Mouse (Mus musculus) stomach, postnatal 0 days (tissue): ENCODE results near the gene Sfrp5. TPM values are rescaled to one million over a fixed set of nuclear protein-coding genes. Genes with fewer than 3 reads are reported as not detected.
A peak's percentile ranks its signal among the peaks of the same experiment; 100 is the strongest.

Source experiments
- ATAC-seq: fragments of 200-750 bp; cut with Nextera tagmentation; 2 replicates; pipeline ENCODE4 v1.8.0; 2017; ENCODE audit not compliant: low FRiP score, low TSS enrichment
- DNase-seq: peaks from one replicate; pipeline ENCODE4 v3.0.0-alpha.2; 2016; ENCODE audit warnings: low spot score
- H3K27ac ChIP-seq: fragments of 300-500 bp; sonication (generic); replicated peaks from 2 replicates; pipeline ENCODE4 v1.5.1; 2014; ENCODE audit warnings: mild to moderate bottlenecking, control low read depth
- H3K27me3 ChIP-seq: fragments of 300-500 bp; sonication (generic); 2 replicates; pipeline ENCODE4 v1.6.1; 2014; ENCODE audit warnings: low read length; ENCODE audit not compliant: control insufficient read depth, insufficient read depth
- H3K36me3 ChIP-seq: fragments of 300-500 bp; sonication (generic); 2 replicates; pipeline ENCODE4 v1.6.1; 2014; ENCODE audit warnings: low read length, mixed read lengths; ENCODE audit not compliant: control insufficient read depth, insufficient read depth
- H3K4me1 ChIP-seq: fragments of 300-500 bp; sonication (generic); replicated peaks from 2 replicates; pipeline ENCODE4 v1.6.1; 2014; ENCODE audit warnings: antibody characterized with exemption; ENCODE audit not compliant: control insufficient read depth, insufficient read depth
- H3K4me2 ChIP-seq: fragments of 300-500 bp; sonication (generic); replicated peaks from 2 replicates; pipeline ENCODE4 v1.6.1; 2014; ENCODE audit warnings: low read depth, mild to moderate bottlenecking, control low read depth, moderate library complexity
- H3K4me3 ChIP-seq: fragments of 300-500 bp; sonication (generic); 2 replicates; pipeline ENCODE4 v1.5.1; 2014; ENCODE audit warnings: low read depth, low read length, control low read depth
- H3K9ac ChIP-seq: fragments of 300-500 bp; sonication (generic); 2 replicates; pipeline ENCODE4 v1.6.1; 2014; ENCODE audit warnings: mild to moderate bottlenecking, low read length, control low read depth, mixed read lengths
- H3K9me3 ChIP-seq: fragments of 300-500 bp; sonication (generic); 2 replicates; pipeline ENCODE4 v1.6.1; 2016; ENCODE audit warnings: low read length; ENCODE audit not compliant: control insufficient read depth
- CTCF ChIP-seq: IDR thresholded peaks from 2 replicates; pipeline ENCODE4 v1.5.1; 2016; ENCODE audit warnings: antibody characterized with exemption, low read depth, mild to moderate bottlenecking, moderate library complexity
- EP300 ChIP-seq: optimal IDR thresholded peaks from 2 replicates; pipeline ENCODE3; 2016; ENCODE audit warnings: antibody characterized with exemption
- WGBS: fragments of 180-500 bp; shearing (Covaris S2); extraction: QIAGEN DNeasy Blood & Tissue Kit; methylation state at CpG from one replicate; pipeline ENCODE4 v1.1.7; 2014; 5-methylcytosine and 5-hydroxymethylcytosine counted together
- polyA plus RNA-seq: library from polyadenylated mRNA; unstranded; fragments of >200 nt; fragmentation: Nextera tagmentation; extraction: Ambion mirVana; gene quantifications from 2 replicates; pipeline ENCODE4 v1.2.1, GENCODE M21; 2015

Sfrp5 gene
- polyA plus RNA-seq, 1 experiment from 2014 or later = 0.55 TPM

DNA sequence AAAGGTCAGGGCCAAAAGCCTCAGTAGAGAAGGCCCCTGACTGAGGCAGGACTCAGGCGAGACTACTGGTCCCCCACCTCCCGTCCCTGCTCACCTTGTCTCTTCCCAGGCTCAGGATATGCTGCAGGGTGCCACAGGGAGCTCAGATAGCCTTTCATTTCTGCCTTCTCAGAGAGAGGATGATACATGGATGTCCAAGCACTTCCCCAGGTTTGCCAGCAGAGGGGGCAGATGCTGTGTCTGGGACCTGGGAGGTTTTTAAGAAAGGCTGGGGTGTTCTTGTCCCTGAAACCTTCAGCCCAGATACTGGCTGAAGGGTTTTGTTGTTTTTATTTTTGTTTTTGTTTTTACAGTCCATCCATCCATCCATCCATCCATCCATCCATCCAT is 15.3 kb upstream of the Sfrp5 start:
- H3K4me3 ChIP-seq = no peak overlapping the region
- H3K9me3 ChIP-seq = no peaks in the 10 kb centered on the region
- DNase-seq (peak; percentile 29), ATAC-seq (no peak)
- H3K4me2 ChIP-seq = no peak overlapping the region
- no peaks in the 10 kb centered on the region for H3K4me1 ChIP-seq
- H3K9ac ChIP-seq = no peak overlapping the region
- no peaks in the 10 kb centered on the region for H3K36me3 ChIP-seq
- 15% methylated on average over 2 of the region's 2 CpGs for WGBS
- TF ChIP-seq EP300 (no peak), CTCF (peak; percentile 79)
- H3K27me3 ChIP-seq = no peaks in the 10 kb centered on the region
- H3K27ac ChIP-seq = no peak overlapping the region

DNA sequence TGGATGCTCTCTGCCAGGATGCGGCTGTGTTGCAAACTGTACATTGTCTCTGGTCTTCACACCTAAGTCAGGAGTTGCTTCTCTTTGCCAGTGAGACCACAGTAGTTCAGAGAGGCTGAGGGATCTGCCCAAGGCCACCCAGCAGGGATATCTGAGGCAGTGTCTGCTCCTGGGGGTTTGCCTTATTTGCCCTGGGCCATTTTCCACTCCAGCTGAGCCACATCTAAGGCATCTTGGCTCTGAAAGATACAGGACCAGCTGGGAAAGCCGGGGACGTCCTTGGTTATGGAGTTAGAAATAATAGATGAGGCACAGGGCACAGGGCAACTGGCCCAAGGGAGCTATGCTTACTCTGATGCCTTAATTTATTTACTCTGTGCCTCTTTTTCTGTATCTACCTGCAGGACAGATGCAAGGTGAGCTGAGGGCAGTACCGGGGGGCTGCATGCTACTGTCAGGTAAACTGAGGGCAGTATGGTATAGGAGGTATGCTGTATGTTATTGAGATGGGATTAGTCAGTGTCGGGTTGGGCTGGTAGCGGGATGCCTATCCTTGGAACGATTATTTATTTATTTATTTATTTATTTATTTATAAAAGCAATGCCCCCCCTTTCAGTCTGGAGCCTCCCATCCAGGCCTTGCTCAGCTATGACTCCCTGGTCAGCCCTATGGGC is 14.8 kb upstream of the Sfrp5 start:
- WGBS = 59% methylated on average over 7 of the region's 7 CpGs
- no peak overlapping the region for H3K9ac ChIP-seq
- H3K27me3 ChIP-seq = no peaks in the 10 kb centered on the region
- DNase-seq (no peak), ATAC-seq (no peak)
- no peaks in the 10 kb centered on the region for H3K36me3 ChIP-seq
- no peak overlapping the region for H3K4me2 ChIP-seq
- H3K27ac ChIP-seq = no peak overlapping the region
- no peaks in the 10 kb centered on the region for H3K4me1 ChIP-seq
- H3K9me3 ChIP-seq = no peaks in the 10 kb centered on the region
- H3K4me3 ChIP-seq = no peak overlapping the region
- no peak for TF ChIP-seq CTCF

DNA sequence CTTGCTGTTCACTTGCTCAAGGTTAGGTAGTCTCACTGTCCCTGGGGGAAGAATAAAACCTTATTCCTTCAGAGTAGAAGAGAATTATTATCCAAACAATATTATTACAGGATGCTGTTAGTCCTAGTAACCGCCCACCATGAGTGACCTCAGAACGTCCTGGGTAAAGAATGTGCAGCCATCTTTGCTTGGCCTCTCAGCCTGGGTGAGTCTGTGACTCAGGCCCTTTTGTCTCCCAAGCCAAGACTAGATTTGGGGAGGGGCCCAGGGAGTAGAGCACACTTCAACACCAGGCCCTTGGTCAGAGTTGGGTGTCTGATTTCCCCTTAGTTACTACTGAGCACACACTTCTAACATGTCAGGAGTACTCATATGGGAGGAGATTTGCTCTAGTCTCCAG is 12.5 kb upstream of the Sfrp5 start:
- Histone ChIP-seq H3K4me3 (no peak overlapping the region), H3K36me3 (no peaks in the 10 kb centered on the region), H3K9me3 (no peaks in the 10 kb centered on the region), H3K9ac (no peak overlapping the region), H3K4me1 (no peaks in the 10 kb centered on the region), H3K27me3 (no peaks in the 10 kb centered on the region), H3K27ac (no peak overlapping the region), H3K4me2 (no peak overlapping the region)
- TF ChIP-seq EP300 (no peak), CTCF (no peak)
- 54% methylated on average over 2 of the region's 2 CpGs for WGBS
- no peak for DNase-seq
- ATAC-seq = no peak

DNA sequence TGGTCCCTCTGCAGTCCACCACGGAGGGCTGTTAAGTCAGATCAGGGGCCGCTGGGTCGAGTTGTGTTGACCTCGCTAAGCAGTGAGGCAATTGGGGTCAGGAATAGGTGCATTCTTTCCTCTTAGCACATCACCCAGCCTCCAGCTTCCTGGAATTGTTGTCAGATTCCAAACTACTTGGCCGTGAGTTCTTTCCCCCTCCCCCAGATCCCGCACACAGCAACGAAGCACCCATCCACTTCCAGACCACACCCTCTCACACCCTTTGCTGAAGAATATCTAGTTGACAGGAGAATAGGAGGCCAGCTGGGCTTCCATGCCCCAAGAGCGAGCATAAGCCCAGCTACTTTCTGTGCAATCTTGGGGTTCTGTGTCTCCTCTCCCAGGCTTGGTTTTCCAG is 9.9 kb upstream of the Sfrp5 start:
- Histone ChIP-seq H3K27ac (no peak overlapping the region), H3K36me3 (no peaks in the 10 kb centered on the region), H3K4me1 (no peaks in the 10 kb centered on the region), H3K9ac (no peak overlapping the region), H3K4me2 (no peak overlapping the region), H3K4me3 (no peak overlapping the region), H3K27me3 (no peaks in the 10 kb centered on the region), H3K9me3 (no peaks in the 10 kb centered on the region)
- WGBS = 23% methylated on average over 8 of the region's 8 CpGs
- DNase-seq (no peak), ATAC-seq (no peak)
- TF ChIP-seq EP300 = no peak
- TF ChIP-seq CTCF = no peak

DNA sequence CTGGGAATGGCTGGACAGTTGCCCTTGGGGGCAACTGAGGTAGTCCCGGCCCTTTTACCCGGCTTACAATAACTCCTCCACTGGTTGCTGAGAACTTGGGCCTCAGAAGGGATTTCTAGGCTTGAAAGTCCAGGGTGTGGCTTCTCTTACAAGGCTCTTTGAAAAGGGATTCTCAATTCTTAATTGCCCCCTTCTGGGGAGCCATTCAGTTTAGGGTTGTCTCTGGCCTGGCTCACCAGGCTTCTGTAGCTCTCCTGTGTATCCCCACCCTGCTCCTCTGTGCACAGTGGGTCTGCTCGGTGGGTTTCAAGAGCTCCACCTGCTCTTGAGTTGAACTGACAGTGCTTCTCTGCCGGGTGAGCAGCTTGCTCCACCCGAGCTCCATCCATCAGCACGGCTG is 7.9 kb upstream of the Sfrp5 start:
- ATAC-seq (no peak), DNase-seq (no peak)
- Histone ChIP-seq H3K4me1 (no peaks in the 10 kb centered on the region), H3K4me2 (no peak overlapping the region), H3K9me3 (no peaks in the 10 kb centered on the region), H3K4me3 (no peak overlapping the region), H3K27ac (no peak overlapping the region), H3K27me3 (no peaks in the 10 kb centered on the region), H3K36me3 (no peaks in the 10 kb centered on the region), H3K9ac (no peak overlapping the region)
- WGBS = 67% methylated on average over 6 of the region's 6 CpGs
- TF ChIP-seq EP300 (no peak), CTCF (no peak)

DNA sequence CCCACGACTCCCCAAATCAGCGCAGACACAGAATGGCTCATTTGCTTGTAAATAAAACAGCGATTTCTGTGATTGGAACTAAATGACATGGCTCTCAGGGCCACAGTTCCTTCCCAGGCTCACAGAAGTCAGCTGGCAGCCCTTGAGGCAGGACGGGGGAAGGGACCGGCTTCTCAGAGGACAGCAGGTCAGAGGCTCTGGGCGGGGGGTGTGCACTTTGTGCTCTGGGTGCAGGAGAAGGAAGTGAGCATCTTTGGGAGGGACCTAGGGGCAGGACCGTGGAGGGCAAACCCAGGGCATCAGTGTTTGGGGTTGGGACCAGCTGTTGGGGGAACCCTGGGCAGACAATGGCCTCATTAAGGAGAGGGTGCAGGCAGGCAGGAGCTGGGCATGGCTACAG is 7.4 kb upstream of the Sfrp5 start:
- Histone ChIP-seq H3K27ac (no peak overlapping the region), H3K9ac (no peak overlapping the region), H3K4me3 (no peak overlapping the region), H3K4me1 (no peaks in the 10 kb centered on the region), H3K9me3 (no peaks in the 10 kb centered on the region), H3K36me3 (no peaks in the 10 kb centered on the region), H3K27me3 (no peaks in the 10 kb centered on the region), H3K4me2 (no peak overlapping the region)
- ATAC-seq (peak; percentile 46; the same call in 1 of the 2 replicates), DNase-seq (no peak)
- WGBS = 42% methylated on average over 7 of the region's 7 CpGs
- TF ChIP-seq CTCF (no peak), EP300 (no peak)
